Mouse (Mus musculus) G1E (cell line): ENCODE measurements at regions not wholly inside any gene's neighbourhood (a gene's known extent, or its start where the extent isn't known, plus 50 kb on each side); places are given as distances from the start of the nearest gene placed in this dataset.

Experiments
- CTCF ChIP-seq: IDR thresholded peaks from 2 replicates; pipeline ENCODE4 v1.5.1; 2012; ENCODE audit warnings: low read depth, low read length, inconsistent platforms, mixed read lengths
- GATA1 ChIP-seq: IDR thresholded peaks from 2 replicates; pipeline ENCODE4 v1.6.1; 2012; ENCODE audit warnings: borderline replicate concordance, low read length, inconsistent platforms, mixed read lengths
- GATA2 ChIP-seq: IDR thresholded peaks from 2 replicates; pipeline ENCODE4 v1.6.1; 2012; ENCODE audit warnings: low read depth, low read length, inconsistent platforms, borderline replicate concordance
- POLR2AphosphoS5 ChIP-seq: IDR thresholded peaks from 2 replicates; pipeline ENCODE4 v1.6.1; 2012; ENCODE audit warnings: low read depth, low read length, inconsistent platforms; ENCODE audit not compliant: insufficient replicate concordance
- TAL1 ChIP-seq: conservative IDR thresholded peaks from 2 replicates; pipeline ENCODE4 v1.6.1; 2012; ENCODE audit warnings: low read depth, low read length, inconsistent platforms, mixed read lengths

- TF ChIP-seq GATA1 (no peak), GATA2 (no peak), TAL1 (no peak), CTCF (no peak), POLR2AphosphoS5 (no peak)
Measured at GRCm38 (mm10) chr13:53592755-53593154, 119.9 kb upstream of the Msx2 start.
